Mouse (Mus musculus): Measurements from ENCODE around the gene Rfk. TPM values are rescaled to one million over a fixed set of nuclear protein-coding genes. Genes with fewer than 3 reads are reported as not detected.
A peak's percentile ranks its signal among the peaks of the same experiment; 100 is the strongest.

Rfk gene
- polyA plus RNA-seq, 1 experiment from 2014 or later, result 97.6 TPM

DNA sequence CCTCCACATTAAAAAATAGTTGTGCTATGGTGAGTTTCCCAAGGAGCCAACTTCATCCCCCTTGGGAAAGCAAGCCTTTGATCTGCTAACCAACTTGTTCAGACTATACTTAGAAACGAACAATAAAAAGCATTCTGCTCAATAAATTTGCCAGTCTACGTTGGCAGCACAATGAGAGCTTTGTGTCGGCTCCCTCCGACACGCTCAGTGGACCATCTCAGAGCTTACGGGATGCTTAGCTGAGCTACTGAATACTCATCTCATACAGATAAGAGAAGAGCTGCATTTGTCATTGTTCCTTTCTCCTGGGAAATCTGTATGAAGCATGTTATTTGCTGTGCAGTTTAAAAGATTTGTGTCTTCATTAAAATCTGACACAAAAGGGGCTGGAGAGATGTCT is 7.4 kb upstream of the Rfk start:
- Histone ChIP-seq H3K27ac (no peak overlapping the region), H3K36me3 (no peaks in the 10 kb centered on the region), H3K27me3 (no peaks in the 10 kb centered on the region), H3K4me3 (no peak overlapping the region), H3K9me3 (no peaks in the 10 kb centered on the region), H3K4me2 (replicated peaks) (no peak overlapping the region), H3K9ac (no peak overlapping the region), H3K4me1 (no peaks in the 10 kb centered on the region)
- WGBS, result 35% methylated on average over 6 of the region's 6 CpGs
- no peak for ATAC-seq (ENCODE audit: insufficient number of reproducible peaks, insufficient read depth, low FRiP score, low TSS enrichment)

DNA sequence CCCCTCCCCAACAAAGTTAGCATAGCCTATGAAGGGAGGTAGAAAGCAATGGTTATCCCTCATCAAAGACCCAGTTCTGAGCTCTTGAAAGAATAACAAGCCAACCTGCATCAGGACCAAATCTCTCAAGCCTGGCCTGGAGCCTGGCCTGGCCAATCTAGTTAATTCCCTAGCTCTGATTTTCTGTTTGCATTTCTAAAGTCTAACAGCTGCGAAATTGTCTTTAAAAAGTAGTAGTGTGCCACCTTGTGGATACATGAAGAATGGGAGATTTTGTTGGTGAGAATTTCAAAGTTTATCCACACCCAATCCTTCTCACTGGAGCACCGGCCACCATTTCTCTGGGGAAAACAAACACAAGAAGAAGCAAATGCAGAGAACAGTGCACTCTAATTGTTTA is 5.4 kb upstream of the Rfk start:
- Histone ChIP-seq H3K4me1 (no peaks in the 10 kb centered on the region), H3K4me3 (no peak overlapping the region), H3K27me3 (no peaks in the 10 kb centered on the region), H3K9me3 (no peaks in the 10 kb centered on the region), H3K4me2 (replicated peaks) (no peak overlapping the region), H3K9ac (no peak overlapping the region), H3K27ac (no peak overlapping the region), H3K36me3 (no peaks in the 10 kb centered on the region)
- 17% methylated on average over 2 of the region's 2 CpGs for WGBS
- ATAC-seq (ENCODE audit: insufficient number of reproducible peaks, insufficient read depth, low FRiP score, low TSS enrichment), result no peak

DNA sequence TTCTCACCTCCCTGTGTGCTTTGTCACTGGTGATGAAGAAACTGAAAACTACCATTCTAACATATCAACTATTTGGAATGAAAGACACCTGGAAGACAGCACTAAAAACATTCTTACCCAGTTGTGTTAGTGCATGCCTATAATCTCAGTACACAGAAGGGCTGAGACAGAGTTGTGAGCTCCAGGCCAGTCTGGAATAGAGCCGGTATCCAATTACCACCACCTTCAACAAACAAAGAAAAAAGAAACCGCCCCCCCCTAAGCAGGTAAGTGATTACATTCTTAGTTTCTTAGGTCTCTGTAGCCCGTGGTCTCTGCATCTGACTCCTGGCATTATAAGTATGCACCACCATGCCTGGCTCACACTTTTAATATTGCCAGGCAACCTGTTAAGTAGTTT is 977 bp upstream of the Rfk start:
- no peaks in the 10 kb centered on the region for H3K27me3 ChIP-seq
- H3K4me3 ChIP-seq, result no peak overlapping the region; the same call in 1 of the 2 replicates
- H3K4me2 ChIP-seq (replicated peaks), result peak overlapping the region; percentile 60; the same call in 1 of the 2 replicates
- no peak for ATAC-seq (ENCODE audit: insufficient number of reproducible peaks, insufficient read depth, low FRiP score, low TSS enrichment)
- H3K36me3 ChIP-seq, result peaks cover 4% of the 10 kb centered on the region; the same call in 1 of the 2 replicates
- H3K9me3 ChIP-seq, result no peaks in the 10 kb centered on the region
- 8% methylated on average over 3 of the region's 3 CpGs for WGBS
- H3K9ac ChIP-seq, result no peak overlapping the region
- peaks cover 7% of the 10 kb centered on the region for H3K4me1 ChIP-seq
- no peak overlapping the region for H3K27ac ChIP-seq

DNA sequence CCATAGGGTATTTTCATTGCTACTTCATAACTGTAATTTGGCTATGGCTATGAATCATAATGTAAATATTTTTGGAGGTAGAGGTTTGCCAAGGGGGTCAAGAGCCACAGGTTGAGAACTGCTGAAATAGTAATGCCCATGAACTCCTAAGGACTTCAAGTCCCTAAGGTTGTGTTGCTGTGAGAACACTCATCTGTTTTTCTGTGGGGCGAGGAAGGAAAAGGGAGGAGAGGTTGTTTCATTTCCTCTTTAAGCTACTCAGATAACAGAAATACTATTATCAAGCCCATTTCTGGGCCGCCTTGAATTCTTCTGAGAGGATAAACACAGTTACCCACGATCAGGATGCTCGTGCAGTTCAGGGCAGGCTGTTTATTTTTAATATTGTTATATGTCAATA is 3.0 kb downstream of the Rfk start:
- no peaks in the 10 kb centered on the region for H3K9me3 ChIP-seq
- ATAC-seq (ENCODE audit: insufficient number of reproducible peaks, insufficient read depth, low FRiP score, low TSS enrichment), result no peak
- H3K36me3 ChIP-seq, result peaks cover 25% of the 10 kb centered on the region
- H3K27me3 ChIP-seq, result no peaks in the 10 kb centered on the region
- no peak overlapping the region for H3K9ac ChIP-seq
- H3K27ac ChIP-seq, result no peak overlapping the region
- 83% methylated on average over 4 of the region's 4 CpGs for WGBS
- peaks cover 7% of the 10 kb centered on the region for H3K4me1 ChIP-seq
- H3K4me2 ChIP-seq (replicated peaks), result no peak overlapping the region
- no peak overlapping the region for H3K4me3 ChIP-seq

DNA sequence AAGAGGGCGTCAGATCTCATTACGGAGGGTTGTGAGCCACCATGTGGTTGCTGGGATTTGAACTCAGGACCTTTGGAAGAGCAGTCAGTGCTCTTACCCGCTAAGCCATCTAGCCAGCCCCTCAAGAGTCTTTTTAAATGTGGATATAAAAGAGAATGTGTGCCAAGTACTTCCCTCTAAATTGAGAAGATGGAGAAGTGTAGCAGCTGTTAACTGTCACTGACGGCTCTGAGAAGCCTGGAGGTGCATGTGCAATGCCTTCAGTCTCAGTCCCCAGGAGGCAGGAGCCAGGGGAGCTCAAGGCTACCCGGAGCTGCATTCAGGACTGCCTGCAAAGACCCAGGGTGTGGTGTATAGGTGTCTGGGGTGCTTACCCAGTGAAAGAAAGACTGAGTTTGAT is 4.1 kb downstream of the Rfk start:
- Histone ChIP-seq H3K4me2 (replicated peaks) (no peak overlapping the region), H3K9me3 (no peaks in the 10 kb centered on the region), H3K27ac (no peak overlapping the region), H3K9ac (no peak overlapping the region), H3K27me3 (no peaks in the 10 kb centered on the region), H3K4me3 (no peak overlapping the region), H3K4me1 (peaks cover 7% of the 10 kb centered on the region), H3K36me3 (peaks cover 25% of the 10 kb centered on the region)
- WGBS, result 81% methylated on average over 5 of the region's 5 CpGs
- no peak for ATAC-seq (ENCODE audit: insufficient number of reproducible peaks, insufficient read depth, low FRiP score, low TSS enrichment)

DNA sequence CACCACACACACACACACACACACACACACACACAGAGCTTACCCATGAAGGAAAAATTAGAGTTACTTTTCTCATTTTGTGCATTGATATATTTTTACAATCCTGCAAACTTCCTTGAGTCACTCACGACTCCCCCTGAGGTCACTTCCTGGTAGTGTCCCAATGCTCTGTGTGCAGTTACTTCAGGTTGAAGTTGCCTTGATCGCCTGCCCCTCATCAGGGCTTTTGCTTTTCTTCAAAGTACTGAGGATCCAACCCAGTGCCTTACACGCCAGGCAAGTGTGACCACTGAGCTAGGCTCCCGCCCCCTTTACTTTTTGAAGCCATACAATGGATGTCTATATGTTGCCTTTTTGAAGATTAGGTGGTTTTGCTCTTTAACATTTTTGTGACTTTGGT is 6.1 kb downstream of the Rfk start:
- H3K9me3 ChIP-seq, result no peaks in the 10 kb centered on the region
- WGBS, result 92% methylated on average over 4 of the region's 4 CpGs
- H3K27ac ChIP-seq, result no peak overlapping the region
- peaks cover 3% of the 10 kb centered on the region for H3K4me1 ChIP-seq
- no peak overlapping the region for H3K4me2 ChIP-seq (replicated peaks)
- H3K36me3 ChIP-seq, result peaks cover 25% of the 10 kb centered on the region
- H3K9ac ChIP-seq, result no peak overlapping the region
- H3K4me3 ChIP-seq, result no peak overlapping the region
- no peaks in the 10 kb centered on the region for H3K27me3 ChIP-seq
- ATAC-seq (ENCODE audit: insufficient number of reproducible peaks, insufficient read depth, low FRiP score, low TSS enrichment), result no peak

DNA sequence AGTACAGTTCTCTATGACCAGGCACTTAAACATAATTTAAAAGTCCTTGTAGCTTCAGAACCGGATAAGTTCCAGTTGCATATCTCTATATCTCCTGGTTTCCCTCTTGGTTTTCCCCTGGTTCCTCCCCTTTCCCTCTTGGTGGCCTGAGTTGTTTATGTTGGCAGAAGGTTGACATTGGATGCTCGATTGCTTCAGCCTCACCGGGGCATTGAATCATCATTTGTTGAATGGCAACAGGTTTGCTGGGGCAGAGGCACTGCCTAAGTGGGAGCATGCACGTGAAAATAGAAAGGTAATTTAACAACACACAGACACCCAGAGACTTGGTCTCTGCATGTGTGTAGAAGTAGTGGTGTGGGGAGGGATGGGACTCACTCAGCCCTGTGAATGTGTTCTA is 6.7 kb downstream of the Rfk start:
- Histone ChIP-seq H3K4me2 (replicated peaks) (no peak overlapping the region), H3K27ac (no peak overlapping the region), H3K9me3 (no peaks in the 10 kb centered on the region), H3K4me1 (no peaks in the 10 kb centered on the region), H3K9ac (no peak overlapping the region), H3K4me3 (no peak overlapping the region), H3K36me3 (peaks cover 25% of the 10 kb centered on the region), H3K27me3 (no peaks in the 10 kb centered on the region)
- no peak for ATAC-seq (ENCODE audit: insufficient number of reproducible peaks, insufficient read depth, low FRiP score, low TSS enrichment)
- WGBS, result 85% methylated on average over 4 of the region's 4 CpGs

DNA sequence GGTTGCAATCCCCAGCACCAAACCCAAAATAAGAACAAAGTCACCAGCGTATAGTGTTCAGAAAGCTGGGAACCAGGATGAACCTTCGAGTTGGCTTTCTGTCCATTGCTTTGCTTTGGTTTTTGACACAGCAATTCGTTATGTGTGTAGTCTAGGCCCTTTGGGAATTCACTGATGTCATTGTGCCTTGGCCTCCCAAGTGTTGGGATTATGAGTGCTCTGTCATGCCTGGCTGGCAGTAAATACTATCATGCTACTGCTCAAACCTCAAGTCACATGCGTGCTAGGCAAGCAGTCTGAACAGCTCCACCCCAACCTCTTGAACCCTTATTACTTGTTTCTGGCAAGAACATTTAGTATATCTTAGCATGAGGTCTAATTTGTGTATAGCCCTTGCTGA is 9.3 kb downstream of the Rfk start:
- WGBS, result 88% methylated on average over 4 of the region's 4 CpGs

DNA sequence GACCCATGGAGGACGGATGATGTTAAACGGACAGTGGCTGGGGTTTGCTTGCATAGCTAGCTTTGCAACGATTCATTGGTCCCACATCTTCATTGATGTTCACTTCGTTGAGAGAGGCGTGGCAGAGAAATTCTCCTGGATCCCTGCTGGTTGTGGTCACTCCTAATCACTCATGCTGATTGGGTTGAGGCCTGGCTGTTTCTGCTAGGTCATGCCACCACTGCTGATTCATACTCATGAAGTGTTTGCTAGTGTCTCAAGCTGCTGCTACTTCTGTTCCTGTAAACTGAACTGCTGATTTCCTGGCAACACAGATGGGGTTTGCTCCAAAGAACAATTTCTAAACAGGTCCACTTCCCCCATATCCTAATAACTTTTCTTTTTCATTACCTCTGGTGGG is 13.0 kb downstream of the Rfk start:
- H3K9ac ChIP-seq, result no peak overlapping the region
- H3K4me3 ChIP-seq, result no peak overlapping the region
- WGBS, result 89% methylated on average over 5 of the region's 5 CpGs
- H3K4me1 ChIP-seq, result no peaks in the 10 kb centered on the region
- no peaks in the 10 kb centered on the region for H3K27me3 ChIP-seq
- H3K36me3 ChIP-seq, result no peaks in the 10 kb centered on the region
- no peak for ATAC-seq (ENCODE audit: insufficient number of reproducible peaks, insufficient read depth, low FRiP score, low TSS enrichment)
- no peak overlapping the region for H3K4me2 ChIP-seq (replicated peaks)
- H3K9me3 ChIP-seq, result 0 out of 2 replicates have a peak, but pooled peaks cover 3% of the 10 kb centered on the region
- no peak overlapping the region for H3K27ac ChIP-seq

More for the DNA sequence above, 9.3 kb downstream of the Rfk start:
- Histone ChIP-seq H3K9me3 (0 out of 2 replicates have a peak, but pooled peaks cover 3% of the 10 kb centered on the region), H3K4me2 (replicated peaks) (no peak overlapping the region), H3K36me3 (peaks cover 21% of the 10 kb centered on the region), H3K9ac (no peak overlapping the region), H3K27ac (no peak overlapping the region), H3K4me3 (no peak overlapping the region), H3K27me3 (no peaks in the 10 kb centered on the region), H3K4me1 (no peaks in the 10 kb centered on the region)
- ATAC-seq (ENCODE audit: insufficient number of reproducible peaks, insufficient read depth, low FRiP score, low TSS enrichment), result no peak

DNA sequence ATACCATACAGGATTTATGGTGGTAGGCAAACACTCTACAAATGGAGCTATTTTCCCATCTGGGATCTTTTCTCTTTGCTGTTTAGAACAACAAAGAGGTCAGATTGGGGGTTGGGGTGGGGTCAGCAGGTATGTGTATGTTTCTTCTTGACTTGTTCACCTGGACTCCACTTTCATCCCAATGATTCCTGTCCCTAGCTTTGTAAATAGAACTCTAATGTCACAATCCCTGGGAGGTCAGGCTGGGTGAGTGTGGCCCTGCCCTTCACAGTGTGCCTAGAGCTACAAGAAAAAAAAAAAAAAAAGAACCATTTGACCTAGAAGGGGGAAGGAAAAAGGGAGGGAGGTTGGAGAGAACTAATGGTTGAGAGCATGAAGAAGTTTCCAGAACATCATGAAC is 14.7 kb downstream of the Rfk start:
- ATAC-seq (ENCODE audit: insufficient number of reproducible peaks, insufficient read depth, low FRiP score, low TSS enrichment), result no peak
- H3K27ac ChIP-seq, result no peak overlapping the region
- no peak overlapping the region for H3K4me3 ChIP-seq
- no peak overlapping the region for H3K4me2 ChIP-seq (replicated peaks)
- 0 out of 2 replicates have a peak, but pooled peaks cover 3% of the 10 kb centered on the region for H3K9me3 ChIP-seq
- H3K27me3 ChIP-seq, result no peaks in the 10 kb centered on the region
- no peaks in the 10 kb centered on the region for H3K4me1 ChIP-seq
- H3K9ac ChIP-seq, result no peak overlapping the region
- H3K36me3 ChIP-seq, result no peaks in the 10 kb centered on the region

DNA sequence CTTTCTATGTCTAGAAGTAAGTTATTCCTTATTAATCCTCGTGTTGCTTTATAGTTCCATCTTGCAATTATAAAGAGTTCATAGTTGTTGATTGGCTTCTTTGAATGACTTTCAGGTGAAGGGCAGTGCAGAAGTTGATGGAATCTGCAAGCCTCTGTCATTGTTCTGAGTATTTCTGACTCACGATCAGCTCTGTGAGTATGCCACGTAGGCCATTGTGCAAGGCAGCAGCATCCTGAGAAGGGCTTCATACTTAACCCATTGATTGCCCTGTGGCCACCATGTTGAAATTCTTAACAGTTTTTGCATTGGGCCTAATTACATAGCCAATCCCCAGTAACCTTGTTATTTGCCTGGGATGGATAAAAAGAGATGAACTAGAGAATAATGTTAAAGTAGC is 15.5 kb downstream of the Rfk start:
- Histone ChIP-seq H3K9ac (no peak overlapping the region), H3K4me2 (replicated peaks) (no peak overlapping the region), H3K4me1 (no peaks in the 10 kb centered on the region), H3K4me3 (no peak overlapping the region), H3K36me3 (no peaks in the 10 kb centered on the region), H3K27ac (no peak overlapping the region), H3K9me3 (0 out of 2 replicates have a peak, but pooled peaks cover 3% of the 10 kb centered on the region), H3K27me3 (no peaks in the 10 kb centered on the region)
- ATAC-seq (ENCODE audit: insufficient number of reproducible peaks, insufficient read depth, low FRiP score, low TSS enrichment), result no peak
- WGBS, result 66% methylated on average over 3 of the region's 3 CpGs

DNA sequence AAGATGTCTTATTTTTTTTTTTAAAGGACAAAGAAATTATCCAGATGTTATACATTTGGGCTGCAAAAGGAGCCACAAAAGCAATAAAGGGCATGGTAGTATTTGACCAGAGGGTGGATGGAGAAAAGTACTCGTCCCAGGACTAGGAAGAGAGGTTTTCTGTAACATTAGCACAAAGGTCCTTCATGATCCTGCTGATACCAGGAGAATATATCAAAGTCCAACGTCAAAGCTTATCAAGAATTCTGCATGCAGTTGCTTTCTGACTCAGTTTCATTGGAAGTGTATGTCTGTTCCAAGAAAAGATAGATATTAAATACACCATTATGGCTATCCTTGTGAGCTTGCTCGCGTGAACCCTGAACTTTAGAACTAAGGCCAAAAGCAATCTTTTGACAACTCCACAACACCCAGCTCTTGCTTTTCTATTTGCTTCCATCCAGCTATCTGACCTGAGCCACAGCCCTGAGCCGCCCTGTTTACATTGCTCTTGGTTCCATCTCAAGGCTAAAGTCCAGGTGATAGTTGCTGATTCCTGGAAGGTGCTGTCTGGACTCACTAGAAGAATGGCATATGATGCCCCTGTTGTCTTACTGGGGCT is 16.7 kb downstream of the Rfk start:
- 78% methylated on average over 5 of the region's 5 CpGs for WGBS
- H3K36me3 ChIP-seq, result no peaks in the 10 kb centered on the region
- no peaks in the 10 kb centered on the region for H3K27me3 ChIP-seq
- H3K9ac ChIP-seq, result no peak overlapping the region
- no peak overlapping the region for H3K4me2 ChIP-seq (replicated peaks)
- no peak overlapping the region for H3K4me3 ChIP-seq
- H3K4me1 ChIP-seq, result no peaks in the 10 kb centered on the region
- H3K27ac ChIP-seq, result no peak overlapping the region
- H3K9me3 ChIP-seq, result 0 out of 2 replicates have a peak, but pooled peaks cover 3% of the 10 kb centered on the region
- ATAC-seq (ENCODE audit: insufficient number of reproducible peaks, insufficient read depth, low FRiP score, low TSS enrichment), result no peak
